Mouse (Mus musculus) small intestine, adult 10 weeks (tissue): ENCODE data around the gene 1700113H08Rik. TPM values are rescaled to one million over a fixed set of nuclear protein-coding genes. Genes with fewer than 3 reads are reported as not detected.

Experiments used
- polyA plus RNA-seq: library from polyadenylated mRNA; stranded (reverse); fragments of 350-450 nt; fragmentation: Illumina TruSeq; extraction: RNeasy Lipid Tissue Mini Kit (QIAGEN cat#74804); gene quantifications from one replicate; pipeline ENCODE4 v1.2.3, GENCODE M21; 2014; ENCODE audit warnings: low replicate concordance

The 1700113H08Rik gene
- polyA plus RNA-seq = not detected

GRCm38 (mm10) chr10:87057500-87058250, at the start of gene 1700113H08Rik:
1700113H08Rik (plus strand) TSS chr10:87058045.

Other genes starting within 250 kb of the 1700113H08Rik start
- 0.11 TPM for gene Stab2, start 50.0 kb upstream of the 1700113H08Rik start, polyA plus RNA-seq